Mouse (Mus musculus): ENCODE data around the gene Klc4.

GRCm38 (mm10) chr17:46650232-46651031, 4.6 kb upstream of the Klc4 start, which contains the start of gene Cul7:
- TF ChIP-seq CTCF (IDR thresholded peaks at IDR 0.05; ENCODE audit: extremely low read depth, insufficient read length, insufficient replicate concordance, low read depth, low read length) (no peak), POLR2A (IDR thresholded peaks at IDR 0.05; ENCODE audit: low read depth, low read length) (no peak)
